Mouse (Mus musculus): ENCODE data around the gene Farsb. TPM values are rescaled to one million over a fixed set of nuclear protein-coding genes. Genes with fewer than 3 reads are reported as not detected.

Farsb gene
- total and polyA plus RNA-seq, 3 experiments, result 7.4 to 295 (median 121) TPM

- ATAC-seq (ENCODE audit: extremely low read depth, insufficient number of reproducible peaks, low FRiP score, poor library complexity, severe bottlenecking) (no peak), DNase-seq (ENCODE audit: low spot score) (no peak)
- Histone ChIP-seq H3K27me3 (ENCODE audit: insufficient read depth, low read length) (peaks cover 7% of the 10 kb centered on the region; the same call in 1 of the 2 replicates), H3K4me1 (ENCODE audit: insufficient read depth, low read depth, low read length) (no peaks in the 10 kb centered on the region), H3K9me3 (replicated peaks) (no peaks in the 10 kb centered on the region), H3K36me3 (replicated peaks) (no peaks in the 10 kb centered on the region), H3K4me3 (ENCODE audit: low read depth, low read length) (no peak overlapping the region)
- TF ChIP-seq POLR2AphosphoS5 (IDR thresholded peaks at IDR 0.05; ENCODE audit: insufficient replicate concordance, low read depth, low read length) (no peak), GATA2 (IDR thresholded peaks at IDR 0.05; ENCODE audit: borderline replicate concordance, low read depth, low read length) (no peak), TAL1 (conservative IDR thresholded peaks at IDR 0.05; ENCODE audit: low read depth, low read length) (no peak), CTCF (IDR thresholded peaks at IDR 0.05; ENCODE audit: low read depth, low read length) (no peak), GATA1 (IDR thresholded peaks at IDR 0.05; ENCODE audit: borderline replicate concordance, low read length) (no peak)
These were observed 43.6 kb upstream of the Farsb start for GRCm38 (mm10) chr1:78532184-78532800.

- H3K9me3 ChIP-seq (replicated peaks), result no peaks in the 10 kb centered on the region
- DNase-seq (ENCODE audit: low spot score), result no peak
- TF ChIP-seq CTCF (IDR thresholded peaks at IDR 0.05; ENCODE audit: low read depth, low read length) (no peak), POLR2AphosphoS5 (IDR thresholded peaks at IDR 0.05; ENCODE audit: insufficient replicate concordance, low read depth, low read length) (no peak), GATA2 (IDR thresholded peaks at IDR 0.05; ENCODE audit: borderline replicate concordance, low read depth, low read length) (no peak), GATA1 (IDR thresholded peaks at IDR 0.05; ENCODE audit: borderline replicate concordance, low read length) (no peak), TAL1 (conservative IDR thresholded peaks at IDR 0.05; ENCODE audit: low read depth, low read length) (no peak)
- peaks cover 7% of the 10 kb centered on the region; the same call in 1 of the 2 replicates for H3K27me3 ChIP-seq (ENCODE audit: insufficient read depth, low read length)
- no peak for ATAC-seq (ENCODE audit: extremely low read depth, insufficient number of reproducible peaks, low FRiP score, poor library complexity, severe bottlenecking)
- H3K4me3 ChIP-seq (ENCODE audit: low read depth, low read length), result no peak overlapping the region
- no peaks in the 10 kb centered on the region for H3K36me3 ChIP-seq (replicated peaks)
- no peaks in the 10 kb centered on the region for H3K4me1 ChIP-seq (ENCODE audit: insufficient read depth, low read depth, low read length)
These were observed 42.0 kb upstream of the Farsb start for GRCm38 (mm10) chr1:78530500-78531215.

GRCm38 (mm10) chr1:78529011-78529410 is 40.3 kb upstream of the Farsb start:
- no peaks in the 10 kb centered on the region for H3K9me3 ChIP-seq (replicated peaks)
- H3K4me3 ChIP-seq (ENCODE audit: low read depth, low read length), result no peak overlapping the region
- H3K27me3 ChIP-seq (ENCODE audit: insufficient read depth, low read length), result peaks cover 4% of the 10 kb centered on the region; the same call in 1 of the 2 replicates
- ATAC-seq (ENCODE audit: extremely low read depth, insufficient number of reproducible peaks, low FRiP score, poor library complexity, severe bottlenecking) (no peak), DNase-seq (ENCODE audit: low spot score) (no peak)
- no peak for TF ChIP-seq CTCF (IDR thresholded peaks at IDR 0.05; ENCODE audit: low read depth, low read length)
- no peak for TF ChIP-seq GATA2 (IDR thresholded peaks at IDR 0.05; ENCODE audit: borderline replicate concordance, low read depth, low read length)
- no peak for TF ChIP-seq GATA1 (IDR thresholded peaks at IDR 0.05; ENCODE audit: borderline replicate concordance, low read length)
- TF ChIP-seq POLR2AphosphoS5 (IDR thresholded peaks at IDR 0.05; ENCODE audit: insufficient replicate concordance, low read depth, low read length), result no peak
- H3K4me1 ChIP-seq (ENCODE audit: insufficient read depth, low read depth, low read length), result no peaks in the 10 kb centered on the region
- no peaks in the 10 kb centered on the region for H3K36me3 ChIP-seq (replicated peaks)

GRCm38 (mm10) chr1:78528356-78528755 is 39.7 kb upstream of the Farsb start:
- H3K27me3 ChIP-seq (ENCODE audit: insufficient read depth, low read length), result peaks cover 4% of the 10 kb centered on the region; the same call in 1 of the 2 replicates
- TF ChIP-seq POLR2AphosphoS5 (IDR thresholded peaks at IDR 0.05; ENCODE audit: insufficient replicate concordance, low read depth, low read length), result no peak
- TF ChIP-seq CTCF (IDR thresholded peaks at IDR 0.05; ENCODE audit: low read depth, low read length), result no peak
- TF ChIP-seq TAL1 (conservative IDR thresholded peaks at IDR 0.05; ENCODE audit: low read depth, low read length), result no peak
- no peak for TF ChIP-seq GATA1 (IDR thresholded peaks at IDR 0.05; ENCODE audit: borderline replicate concordance, low read length)
- no peak for TF ChIP-seq GATA2 (IDR thresholded peaks at IDR 0.05; ENCODE audit: borderline replicate concordance, low read depth, low read length)
- H3K4me3 ChIP-seq (ENCODE audit: low read depth, low read length), result no peak overlapping the region
- ATAC-seq (ENCODE audit: extremely low read depth, insufficient number of reproducible peaks, low FRiP score, poor library complexity, severe bottlenecking), result no peak
- no peaks in the 10 kb centered on the region for H3K36me3 ChIP-seq (replicated peaks)
- no peaks in the 10 kb centered on the region for H3K4me1 ChIP-seq (ENCODE audit: insufficient read depth, low read depth, low read length)
- no peak for DNase-seq (ENCODE audit: low spot score)
- H3K9me3 ChIP-seq (replicated peaks), result no peaks in the 10 kb centered on the region

GRCm38 (mm10) chr1:78525189-78525886 is 36.6 kb upstream of the Farsb start:
- ATAC-seq (ENCODE audit: extremely low read depth, insufficient number of reproducible peaks, low FRiP score, poor library complexity, severe bottlenecking) (no peak; the same call in 1 of the 2 replicates), DNase-seq (ENCODE audit: low spot score) (peak; percentile 25)
- H3K27me3 ChIP-seq (ENCODE audit: insufficient read depth, low read length), result no peaks in the 10 kb centered on the region
- TF ChIP-seq GATA2 (IDR thresholded peaks at IDR 0.05; ENCODE audit: borderline replicate concordance, low read depth, low read length) (no peak), POLR2AphosphoS5 (IDR thresholded peaks at IDR 0.05; ENCODE audit: insufficient replicate concordance, low read depth, low read length) (no peak), GATA1 (IDR thresholded peaks at IDR 0.05; ENCODE audit: borderline replicate concordance, low read length) (no peak), CTCF (IDR thresholded peaks at IDR 0.05; ENCODE audit: low read depth, low read length) (peak; percentile 71)
- no peaks in the 10 kb centered on the region for H3K36me3 ChIP-seq (replicated peaks)
- H3K9me3 ChIP-seq (replicated peaks), result no peaks in the 10 kb centered on the region
- no peak overlapping the region for H3K4me3 ChIP-seq (ENCODE audit: low read depth, low read length)
- no peaks in the 10 kb centered on the region for H3K4me1 ChIP-seq (ENCODE audit: insufficient read depth, low read depth, low read length)

- Histone ChIP-seq H3K36me3 (replicated peaks) (no peaks in the 10 kb centered on the region), H3K4me1 (ENCODE audit: insufficient read depth, low read depth, low read length) (no peaks in the 10 kb centered on the region), H3K9me3 (replicated peaks) (no peaks in the 10 kb centered on the region), H3K27me3 (ENCODE audit: insufficient read depth, low read length) (peaks cover 8% of the 10 kb centered on the region; the same call in 1 of the 2 replicates), H3K4me3 (ENCODE audit: low read depth, low read length) (no peak overlapping the region)
- no peak for ATAC-seq (ENCODE audit: extremely low read depth, insufficient number of reproducible peaks, low FRiP score, poor library complexity, severe bottlenecking)
- DNase-seq (ENCODE audit: low spot score), result no peak
- TF ChIP-seq POLR2AphosphoS5 (IDR thresholded peaks at IDR 0.05; ENCODE audit: insufficient replicate concordance, low read depth, low read length), result no peak
- no peak for TF ChIP-seq GATA1 (IDR thresholded peaks at IDR 0.05; ENCODE audit: borderline replicate concordance, low read length)
- TF ChIP-seq TAL1 (conservative IDR thresholded peaks at IDR 0.05; ENCODE audit: low read depth, low read length), result no peak
- no peak for TF ChIP-seq CTCF (IDR thresholded peaks at IDR 0.05; ENCODE audit: low read depth, low read length)
- no peak for TF ChIP-seq GATA2 (IDR thresholded peaks at IDR 0.05; ENCODE audit: borderline replicate concordance, low read depth, low read length)
These were observed 30.2 kb upstream of the Farsb start for GRCm38 (mm10) chr1:78518907-78519306.

Measured in G1E (cell line).